In genomic region chr19:16138064-16138580, GRCm38 (mm10) we compare ENCODE assay signal across 13 mouse cellular contexts. TPM values are rescaled to one million over a fixed set of nuclear protein-coding genes. Genes with fewer than 3 reads are reported as not detected.
DNase-seq lines count a peak whose midpoint lies in the region; ATAC-seq and TF ChIP-seq lines count a peak whose summit lies in the region.
"Had no signal": no experiment of that assay in that cellular context is flagged by ENCODE, and none has a peak within 500 bp of the region (broad histone marks: within the 10 kb centered on the region; RNA-seq: fewer than 3 reads in every experiment).

No protein-coding gene starts in this region.

- peaks cover 4% of the 10 kb centered on the region; the same call in 1 of the 2 replicates for H3K36me3 ChIP-seq in forebrain, embryonic 13.5 days (ENCODE audit: poor library complexity, severe bottlenecking)
- H3K36me3 ChIP-seq in forebrain, embryonic 14.5 days (ENCODE audit: control insufficient read depth, insufficient read depth, low read length) = 0 out of 2 replicates have a peak, but pooled peaks cover 4% of the 10 kb centered on the region
- peaks cover 1% of the 10 kb centered on the region; the same call in 1 of the 2 replicates for H3K36me3 ChIP-seq in hindbrain, embryonic 13.5 days
- H3K36me3 ChIP-seq in hindbrain, embryonic 10.5 days = peaks cover 9% of the 10 kb centered on the region
- no peaks in the 10 kb centered on the region for H3K36me3 ChIP-seq in stomach, embryonic 15.5 days
- no peaks in the 10 kb centered on the region for H3K36me3 ChIP-seq in stomach, postnatal 0 days (ENCODE audit: control insufficient read depth, insufficient read depth, low read length)
- H3K36me3 ChIP-seq: G1E had no signal

- H3K27me3 ChIP-seq in forebrain, embryonic 13.5 days = no peaks in the 10 kb centered on the region
- no peaks in the 10 kb centered on the region for H3K27me3 ChIP-seq in forebrain, embryonic 14.5 days (replicated peaks; ENCODE audit: control insufficient read depth, insufficient read depth, low read length)
- H3K27me3 ChIP-seq in hindbrain, embryonic 13.5 days = no peaks in the 10 kb centered on the region
- no peaks in the 10 kb centered on the region for H3K27me3 ChIP-seq in hindbrain, embryonic 10.5 days (ENCODE audit: insufficient read depth, poor library complexity, severe bottlenecking)
- no peaks in the 10 kb centered on the region for H3K27me3 ChIP-seq in stomach, embryonic 15.5 days (replicated peaks)
- H3K27me3 ChIP-seq in stomach, postnatal 0 days (ENCODE audit: control insufficient read depth, insufficient read depth, low read length) = no peaks in the 10 kb centered on the region
- H3K27me3 ChIP-seq: limb, embryonic 12.5 days had no signal

- H3K9ac ChIP-seq in forebrain, embryonic 13.5 days = no peak overlapping the region
- no peak overlapping the region for H3K9ac ChIP-seq in forebrain, embryonic 14.5 days (ENCODE audit: low read length)
- H3K9ac ChIP-seq in hindbrain, embryonic 13.5 days = 0 out of 2 replicates have a peak overlapping the region, but pooled peaks have one; percentile 24
- no peak overlapping the region for H3K9ac ChIP-seq in stomach, embryonic 15.5 days
- no peak overlapping the region for H3K9ac ChIP-seq in stomach, postnatal 0 days (ENCODE audit: low read length)
- H3K9ac ChIP-seq: limb, embryonic 12.5 days had no signal

- H3K4me3 ChIP-seq in forebrain, embryonic 13.5 days = no peak overlapping the region
- no peak overlapping the region for H3K4me3 ChIP-seq in forebrain, embryonic 14.5 days (ENCODE audit: low read depth, low read length)
- no peak overlapping the region for H3K4me3 ChIP-seq in hindbrain, embryonic 13.5 days
- no peak overlapping the region for H3K4me3 ChIP-seq in hindbrain, embryonic 10.5 days
- H3K4me3 ChIP-seq in stomach, embryonic 15.5 days (replicated peaks) = no peak overlapping the region
- no peak overlapping the region for H3K4me3 ChIP-seq in stomach, postnatal 0 days (ENCODE audit: low read depth, low read length)
- H3K4me3 ChIP-seq: limb, embryonic 12.5 days had no signal

- no peak for ATAC-seq in forebrain, embryonic 13.5 days
- ATAC-seq in forebrain, embryonic 14.5 days = no peak
- ATAC-seq in hindbrain, embryonic 13.5 days (ENCODE audit: low FRiP score) = no peak
- no peak for ATAC-seq in stomach, embryonic 15.5 days (ENCODE audit: insufficient read depth, low FRiP score, low read depth)
- no peak for ATAC-seq in stomach, postnatal 0 days (ENCODE audit: low FRiP score, low TSS enrichment)

- no peak for TF ChIP-seq CTCF in stomach, postnatal 0 days (IDR thresholded peaks at IDR 0.05; ENCODE audit: low read depth)

- no peaks in the 10 kb centered on the region for H3K9me3 ChIP-seq in forebrain, embryonic 13.5 days (replicated peaks)
- H3K9me3 ChIP-seq in forebrain, embryonic 14.5 days (replicated peaks; ENCODE audit: control insufficient read depth, low read length) = no peaks in the 10 kb centered on the region
- H3K9me3 ChIP-seq in hindbrain, embryonic 13.5 days = no peaks in the 10 kb centered on the region
- H3K9me3 ChIP-seq in hindbrain, embryonic 10.5 days = no peaks in the 10 kb centered on the region
- H3K9me3 ChIP-seq in stomach, embryonic 15.5 days = no peaks in the 10 kb centered on the region
- no peaks in the 10 kb centered on the region for H3K9me3 ChIP-seq in stomach, postnatal 0 days (ENCODE audit: control insufficient read depth, low read length)
- H3K9me3 ChIP-seq: limb, embryonic 12.5 days had no signal

- no peak for TF ChIP-seq EP300 in stomach, postnatal 0 days (optimal IDR thresholded peaks at IDR 0.05)

- no peak for DNase-seq in forebrain, embryonic 14.5 days (ENCODE audit: low spot score)
- DNase-seq in hindbrain, embryonic 10.5 days (ENCODE audit: low spot score) = no peak
- DNase-seq in stomach, postnatal 0 days (ENCODE audit: low spot score) = no peak
- no peak for DNase-seq in thymus, postnatal 0 days (ENCODE audit: low spot score)
- no peak for DNase-seq in retina, embryonic 14.5 days (ENCODE audit: low spot score)
- DNase-seq: kidney, adult 11 months; layer of hippocampus, adult 9-11 months; right cerebral cortex, postnatal 4 days had no signal

- 73% methylated on average over 5 of the region's 5 CpGs for WGBS in forebrain, embryonic 13.5 days
- WGBS in forebrain, embryonic 14.5 days = 75% methylated on average over 5 of the region's 5 CpGs
- WGBS in hindbrain, embryonic 13.5 days = 78% methylated on average over 5 of the region's 5 CpGs
- WGBS in hindbrain, embryonic 10.5 days = 86% methylated on average over 5 of the region's 5 CpGs
- 49% methylated on average over 5 of the region's 5 CpGs for WGBS in stomach, embryonic 15.5 days
- 54% methylated on average over 5 of the region's 5 CpGs for WGBS in stomach, postnatal 0 days

- 0 out of 2 replicates have a peak overlapping the region, but pooled peaks have one; percentile 5 for H3K4me2 ChIP-seq in forebrain, embryonic 13.5 days
- no peak overlapping the region for H3K4me2 ChIP-seq in forebrain, embryonic 14.5 days (ENCODE audit: low read length)
- H3K4me2 ChIP-seq in hindbrain, embryonic 13.5 days = peak overlapping the region; percentile 32
- H3K4me2 ChIP-seq in stomach, embryonic 15.5 days = no peak overlapping the region
- no peak overlapping the region; the same call in 1 of the 2 replicates for H3K4me2 ChIP-seq in stomach, postnatal 0 days (replicated peaks; ENCODE audit: low read depth)
- H3K4me2 ChIP-seq: limb, embryonic 12.5 days had no signal

- H3K4me1 ChIP-seq in forebrain, embryonic 13.5 days = peaks cover 85% of the 10 kb centered on the region
- H3K4me1 ChIP-seq in forebrain, embryonic 14.5 days (ENCODE audit: control insufficient read depth, insufficient read depth, low read length) = peaks cover 44% of the 10 kb centered on the region
- peaks cover 77% of the 10 kb centered on the region for H3K4me1 ChIP-seq in hindbrain, embryonic 13.5 days (replicated peaks)
- H3K4me1 ChIP-seq in hindbrain, embryonic 10.5 days (replicated peaks) = peaks cover 83% of the 10 kb centered on the region
- H3K4me1 ChIP-seq in stomach, embryonic 15.5 days = peaks cover 26% of the 10 kb centered on the region
- H3K4me1 ChIP-seq in stomach, postnatal 0 days (replicated peaks; ENCODE audit: control insufficient read depth, insufficient read depth) = peaks cover 13% of the 10 kb centered on the region

- no peak overlapping the region for H3K27ac ChIP-seq in forebrain, embryonic 13.5 days
- H3K27ac ChIP-seq in forebrain, embryonic 14.5 days (ENCODE audit: low read depth, low read length) = no peak overlapping the region
- peak overlapping the region; percentile 60 for H3K27ac ChIP-seq in hindbrain, embryonic 13.5 days
- no peak overlapping the region for H3K27ac ChIP-seq in hindbrain, embryonic 10.5 days
- H3K27ac ChIP-seq in stomach, embryonic 15.5 days = 0 out of 2 replicates have a peak overlapping the region, but pooled peaks have one; percentile 8
- H3K27ac ChIP-seq in stomach, postnatal 0 days (replicated peaks) = no peak overlapping the region
- H3K27ac ChIP-seq: limb, embryonic 12.5 days had no signal

RNA-seq across cellular contexts. Expression of gene Gnaq, which starts 5.5 kb away (rescaled TPM):
- 55.5 and 67.0 TPM in 2 replicates for polyA plus RNA-seq in forebrain, embryonic 13.5 days (2015; fragmentation: Nextera tagmentation; extraction: Ambion mirVana)
- 44.8 and 47.6 TPM in 2 replicates for polyA plus RNA-seq in forebrain, embryonic 14.5 days (2014; fragmentation: Nextera tagmentation; extraction: Ambion mirVana)
- polyA plus RNA-seq in hindbrain, embryonic 13.5 days (2015; fragmentation: Nextera tagmentation; extraction: Ambion mirVana) = 78.7 and 79.8 TPM in 2 replicates
- 23.1 and 26.7 TPM in 2 replicates for polyA plus RNA-seq in hindbrain, embryonic 10.5 days (2016; fragmentation: Nextera tagmentation; extraction: Ambion mirVana)
- polyA plus RNA-seq in stomach, embryonic 15.5 days (2015; fragmentation: Nextera tagmentation; extraction: Ambion mirVana) = 35.6 and 36.2 TPM in 2 replicates
- polyA plus RNA-seq in stomach, postnatal 0 days (2015; fragmentation: Nextera tagmentation; extraction: Ambion mirVana) = 18.1 and 18.6 TPM in 2 replicates
- polyA plus RNA-seq in thymus, postnatal 0 days (2015; fragmentation: Nextera tagmentation; extraction: Ambion mirVana) = 6.2 and 7.0 TPM in 2 replicates
- polyA plus RNA-seq: G1E had no signal

Comparison
In these comparisons a context has a peak if more than half of its experiments do, and no peak if none do; other contexts are left out.
1. H3K27ac ChIP-seq: peak in hindbrain, embryonic 13.5 days (single experiment) and stomach, embryonic 15.5 days (single experiment); none in forebrain, embryonic 13.5 days (single experiment), forebrain, embryonic 14.5 days (single experiment), hindbrain, embryonic 10.5 days (single experiment) and stomach, postnatal 0 days (single experiment).
2. H3K4me2 ChIP-seq: peak in forebrain, embryonic 13.5 days (single experiment) and hindbrain, embryonic 13.5 days (single experiment); none in forebrain, embryonic 14.5 days (single experiment), stomach, embryonic 15.5 days (single experiment) and stomach, postnatal 0 days (single experiment).